Mouse (Mus musculus): ENCODE results near the gene Cfap65.

Gene Cfap65

GRCm38 (mm10) chr1:74939762-74940161, 4.4 kb upstream of the Cfap65 start:
- peak; percentile 62 for DNase-seq (ENCODE audit: low read depth)

- no peak for DNase-seq (ENCODE audit: low read depth)
Measured at GRCm38 (mm10) chr1:74936221-74936830, 927 bp upstream of the Cfap65 start.

- no peak for DNase-seq (ENCODE audit: low read depth)
Measured at GRCm38 (mm10) chr1:74927621-74928296, 7.6 kb downstream of the Cfap65 start.

GRCm38 (mm10) chr1:74926721-74927120, 8.7 kb downstream of the Cfap65 start:
- peak; percentile 67 for DNase-seq (ENCODE audit: low read depth)

GRCm38 (mm10) chr1:74924464-74924863, 10.9 kb downstream of the Cfap65 start:
- DNase-seq (ENCODE audit: low read depth), result peak; percentile 11

GRCm38 (mm10) chr1:74915706-74916105, 19.7 kb downstream of the Cfap65 start:
- no peak for DNase-seq (ENCODE audit: low read depth)

GRCm38 (mm10) chr1:74902191-74902590, 33.2 kb downstream of the Cfap65 start:
- DNase-seq (ENCODE audit: low read depth), result no peak

- peak; percentile 71 for DNase-seq (ENCODE audit: low read depth)
Measured at GRCm38 (mm10) chr1:74901686-74902085, 33.7 kb downstream of the Cfap65 start.

- no peak for DNase-seq (ENCODE audit: low read depth)
Measured at GRCm38 (mm10) chr1:74900341-74901285, 34.8 kb downstream of the Cfap65 start.

- no peak for DNase-seq (ENCODE audit: low read depth)
Measured at GRCm38 (mm10) chr1:74898656-74899431, 36.6 kb downstream of the Cfap65 start.

GRCm38 (mm10) chr1:74897976-74898375, 37.4 kb downstream of the Cfap65 start:
- DNase-seq (ENCODE audit: low read depth), result no peak

- DNase-seq (ENCODE audit: low read depth), result peak; percentile 76
Measured at GRCm38 (mm10) chr1:74894966-74895365, 40.4 kb downstream of the Cfap65 start.

GRCm38 (mm10) chr1:74893134-74893855, 42.1 kb downstream of the Cfap65 start, which contains the start of gene Cryba2:
TSS of gene Cryba2 (minus strand) at chr1:74893143.
- peak; percentile 78 for DNase-seq (ENCODE audit: low read depth)

- DNase-seq (ENCODE audit: low read depth), result no peak
Measured at GRCm38 (mm10) chr1:74892351-74893133, 42.9 kb downstream of the Cfap65 start.

- DNase-seq (ENCODE audit: low read depth), result peak; percentile 63
Measured at GRCm38 (mm10) chr1:74891513-74891912, 43.9 kb downstream of the Cfap65 start.

GRCm38 (mm10) chr1:74885369-74886042, 49.9 kb downstream of the Cfap65 start, which contains the start of gene Fev:
TSS of gene Fev (minus strand) at chr1:74885419.
- DNase-seq (ENCODE audit: low read depth), result no peak

GRCm38 (mm10) chr1:74884196-74885141, 50.9 kb downstream of the Cfap65 start:
- no peak for DNase-seq (ENCODE audit: low read depth)

GRCm38 (mm10) chr1:74883441-74883840, 52.0 kb downstream of the Cfap65 start:
- DNase-seq (ENCODE audit: low read depth), result no peak

Measured in NIH3T3 (cell line).